Mouse (Mus musculus) limb, embryonic 14.5 days (tissue): Measurements from ENCODE around the gene Marveld2. TPM values are rescaled to one million over a fixed set of nuclear protein-coding genes. Genes with fewer than 3 reads are reported as not detected.

Source experiments
- ATAC-seq: fragments of 200-750 bp; cut with Nextera tagmentation; 2 replicates; pipeline ENCODE4 v1.8.0; 2017; ENCODE audit warnings: low read depth, moderate number of reproducible peaks, moderate TSS enrichment; ENCODE audit not compliant: low FRiP score
- DNase-seq: peaks from one replicate; pipeline ENCODE4 v3.0.0-alpha.2; 2015; ENCODE audit warnings: low spot score
- H3K27ac ChIP-seq: fragments of 300-500 bp; sonication (generic); replicated peaks from 2 replicates; pipeline ENCODE4 v1.5.1; 2014; ENCODE audit warnings: low read depth, mild to moderate bottlenecking, low read length, moderate library complexity, mixed read lengths
- H3K27me3 ChIP-seq: fragments of 300-500 bp; sonication (generic); 2 replicates; pipeline ENCODE4 v1.6.1; 2014; ENCODE audit warnings: low read length, mixed read lengths; ENCODE audit not compliant: control insufficient read depth, insufficient read depth
- H3K36me3 ChIP-seq: fragments of 300-500 bp; sonication (generic); 2 replicates; pipeline ENCODE4 v1.6.1; 2014; ENCODE audit warnings: mild to moderate bottlenecking, low read length, moderate library complexity, mixed read lengths; ENCODE audit not compliant: control insufficient read depth, insufficient read depth
- H3K4me1 ChIP-seq: fragments of 300-500 bp; sonication (generic); 2 replicates; pipeline ENCODE4 v1.6.1; 2014; ENCODE audit warnings: antibody characterized with exemption, low read length, mixed read lengths; ENCODE audit not compliant: control insufficient read depth, insufficient read depth
- H3K4me2 ChIP-seq: fragments of 300-500 bp; sonication (generic); replicated peaks from 2 replicates; pipeline ENCODE4 v1.6.1; 2014; ENCODE audit warnings: low read depth, mild to moderate bottlenecking, low read length, moderate library complexity; ENCODE audit not compliant: severe bottlenecking
- H3K4me3 ChIP-seq: fragments of 300-500 bp; sonication (generic); replicated peaks from 2 replicates; pipeline ENCODE4 v1.5.1; 2014; ENCODE audit warnings: low read length
- H3K9ac ChIP-seq: fragments of 300-500 bp; sonication (generic); 2 replicates; pipeline ENCODE4 v1.6.1; 2014; ENCODE audit warnings: mild to moderate bottlenecking, low read depth, low read length, moderate library complexity; ENCODE audit not compliant: severe bottlenecking
- H3K9me3 ChIP-seq: fragments of 300-500 bp; sonication (generic); 2 replicates; pipeline ENCODE4 v1.6.1; 2016; ENCODE audit warnings: low read length; ENCODE audit not compliant: control insufficient read depth
- POLR2A ChIP-seq: fragments of 200-500 bp; IDR thresholded peaks from 2 replicates; pipeline ENCODE4 v1.8.0; 2012; ENCODE audit warnings: inconsistent platforms, mild to moderate bottlenecking, moderate library complexity, borderline replicate concordance; ENCODE audit not compliant: insufficient read depth, insufficient read length; ENCODE audit errors: extremely low read depth
- WGBS: fragments of 180-500 bp; shearing (Covaris S2); extraction: QIAGEN DNeasy Blood & Tissue Kit; methylation state at CpG from one replicate; pipeline ENCODE4 v1.1.7; 2014; 5-methylcytosine and 5-hydroxymethylcytosine counted together
- polyA plus RNA-seq, 2 experiments: library from polyadenylated mRNA; depleted of rRNA in 1 of 2; stranded (reverse) in 1 of 2; unstranded in 1 of 2; fragments of >200 nt; fragmentation: Nextera tagmentation in 1 of 2; extraction: Ambion mirVana in 1 of 2; gene quantifications; 2 replicates each; pipeline versions ENCODE4 v1.2.1 to v1.2.3; 2012 to 2014

Marveld2 gene
- polyA plus RNA-seq, 2 experiments, result 3.9 to 5.8 TPM

DNA sequence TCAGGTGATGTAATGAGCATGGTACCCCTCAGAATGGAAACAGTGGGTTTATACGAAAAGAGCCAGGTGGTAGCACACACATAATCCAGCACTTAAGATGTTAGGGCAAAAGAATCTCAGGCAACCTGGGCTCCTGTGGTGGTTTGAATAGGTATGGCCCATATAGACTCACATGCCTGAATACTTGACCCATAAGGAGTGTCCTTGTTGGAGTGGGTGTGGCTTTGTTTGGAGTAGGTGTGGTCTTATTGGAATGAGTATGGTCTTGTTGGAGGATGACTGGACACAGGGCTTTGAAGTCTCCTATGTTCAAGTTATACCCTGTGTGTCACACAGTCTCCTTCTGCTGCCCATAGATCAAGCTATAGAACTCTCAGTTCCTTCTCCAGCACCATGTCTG is 48.4 kb downstream of the Marveld2 start:
- ATAC-seq (no peak), DNase-seq (no peak)
- no peak for TF ChIP-seq POLR2A
- no peak overlapping the region for H3K4me3 ChIP-seq
- H3K9me3 ChIP-seq, result no peaks in the 10 kb centered on the region
- H3K27ac ChIP-seq, result no peak overlapping the region
- no peak overlapping the region for H3K9ac ChIP-seq
- no peaks in the 10 kb centered on the region for H3K36me3 ChIP-seq
- H3K27me3 ChIP-seq, result no peaks in the 10 kb centered on the region
- no peak overlapping the region for H3K4me2 ChIP-seq
- H3K4me1 ChIP-seq, result no peaks in the 10 kb centered on the region
- 88% methylated on average over 1 of the region's 1 CpGs for WGBS

DNA sequence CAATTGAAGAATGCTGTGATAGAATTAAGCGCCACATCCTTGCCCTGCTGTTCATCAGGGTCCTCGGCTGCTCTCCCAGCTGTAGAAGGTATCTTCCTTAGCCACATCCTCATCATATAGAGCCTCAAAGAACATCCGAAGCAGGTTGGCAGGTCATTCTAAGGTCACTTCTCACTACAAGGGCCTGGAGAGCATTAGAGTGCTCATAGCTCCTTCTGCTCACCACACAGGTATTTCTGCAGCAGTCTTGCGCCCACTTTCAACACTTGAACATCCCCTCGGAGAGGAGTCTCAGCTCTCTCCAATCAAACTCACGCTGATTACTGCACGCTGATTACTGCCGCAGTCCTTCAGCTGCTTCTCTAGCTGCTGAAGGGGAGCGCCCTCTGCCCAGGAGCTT is 57.3 kb downstream of the Marveld2 start:
- no peak for DNase-seq
- ATAC-seq, result no peak
- no peaks in the 10 kb centered on the region for H3K4me1 ChIP-seq
- no peak overlapping the region for H3K4me2 ChIP-seq
- no peaks in the 10 kb centered on the region for H3K9me3 ChIP-seq
- H3K4me3 ChIP-seq, result no peak overlapping the region
- H3K9ac ChIP-seq, result no peak overlapping the region
- no peaks in the 10 kb centered on the region for H3K36me3 ChIP-seq
- no peak for TF ChIP-seq POLR2A
- H3K27ac ChIP-seq, result no peak overlapping the region
- no peaks in the 10 kb centered on the region for H3K27me3 ChIP-seq
- WGBS, result 72% methylated on average over 9 of the region's 9 CpGs

DNA sequence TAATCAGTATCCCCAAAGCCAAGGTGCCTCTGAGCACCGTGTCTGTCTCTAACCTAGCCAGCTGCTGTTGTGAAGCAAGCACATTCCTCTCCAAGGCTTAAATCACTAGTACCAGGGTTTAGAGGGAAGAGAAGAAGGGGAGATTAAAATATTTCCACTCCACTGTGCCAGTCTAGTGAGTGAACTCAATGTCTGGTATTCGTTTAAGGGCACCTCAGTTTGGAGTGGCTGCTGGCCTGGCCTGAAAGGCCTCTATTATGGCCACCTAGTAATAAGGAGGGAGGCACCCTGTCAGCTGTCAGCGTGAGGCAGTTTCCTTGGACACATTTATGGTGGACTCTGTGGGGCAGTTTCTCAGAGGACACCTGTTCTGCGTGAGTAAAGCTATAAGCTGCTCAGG is 59.8 kb downstream of the Marveld2 start:
- DNase-seq (no peak), ATAC-seq (no peak)
- 25% methylated on average over 4 of the region's 4 CpGs for WGBS
- TF ChIP-seq POLR2A, result no peak
- no peak overlapping the region for H3K4me2 ChIP-seq
- H3K4me1 ChIP-seq, result peaks cover 7% of the 10 kb centered on the region
- no peak overlapping the region for H3K27ac ChIP-seq
- no peaks in the 10 kb centered on the region for H3K36me3 ChIP-seq
- peaks cover 20% of the 10 kb centered on the region for H3K27me3 ChIP-seq
- no peak overlapping the region for H3K4me3 ChIP-seq
- H3K9ac ChIP-seq, result no peak overlapping the region
- H3K9me3 ChIP-seq, result no peaks in the 10 kb centered on the region

DNA sequence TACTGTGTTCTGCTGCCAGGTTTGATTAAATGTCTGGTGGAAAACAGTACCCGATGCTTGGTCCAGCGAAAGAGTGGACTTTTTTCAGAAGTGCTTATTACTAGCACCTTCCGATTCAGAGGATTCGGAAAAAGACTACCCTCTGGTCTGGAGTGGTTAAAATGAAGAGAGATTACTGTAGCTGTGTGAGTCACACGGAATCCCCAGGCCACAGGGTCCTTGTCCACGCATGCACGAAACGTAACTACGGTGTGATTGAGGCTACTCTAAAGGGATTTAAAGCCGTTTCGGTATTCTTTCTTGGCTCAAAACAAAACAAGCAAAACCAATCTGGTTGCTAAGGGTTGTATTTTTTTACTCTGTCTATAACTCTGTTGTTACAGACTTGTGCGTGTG is 63.7 kb downstream of the Marveld2 start:
- Histone ChIP-seq H3K4me2 (peak overlapping the region; percentile 100), H3K4me3 (peak overlapping the region; percentile 56), H3K4me1 (peaks cover 7% of the 10 kb centered on the region), H3K27ac (no peak overlapping the region), H3K36me3 (no peaks in the 10 kb centered on the region), H3K9me3 (no peaks in the 10 kb centered on the region), H3K9ac (peak overlapping the region; percentile 51; the same call in 1 of the 2 replicates), H3K27me3 (peaks cover 41% of the 10 kb centered on the region)
- ATAC-seq, result no peak
- DNase-seq, result no peak
- TF ChIP-seq POLR2A, result no peak
- 5% methylated on average over 12 of the region's 12 CpGs for WGBS

DNA sequence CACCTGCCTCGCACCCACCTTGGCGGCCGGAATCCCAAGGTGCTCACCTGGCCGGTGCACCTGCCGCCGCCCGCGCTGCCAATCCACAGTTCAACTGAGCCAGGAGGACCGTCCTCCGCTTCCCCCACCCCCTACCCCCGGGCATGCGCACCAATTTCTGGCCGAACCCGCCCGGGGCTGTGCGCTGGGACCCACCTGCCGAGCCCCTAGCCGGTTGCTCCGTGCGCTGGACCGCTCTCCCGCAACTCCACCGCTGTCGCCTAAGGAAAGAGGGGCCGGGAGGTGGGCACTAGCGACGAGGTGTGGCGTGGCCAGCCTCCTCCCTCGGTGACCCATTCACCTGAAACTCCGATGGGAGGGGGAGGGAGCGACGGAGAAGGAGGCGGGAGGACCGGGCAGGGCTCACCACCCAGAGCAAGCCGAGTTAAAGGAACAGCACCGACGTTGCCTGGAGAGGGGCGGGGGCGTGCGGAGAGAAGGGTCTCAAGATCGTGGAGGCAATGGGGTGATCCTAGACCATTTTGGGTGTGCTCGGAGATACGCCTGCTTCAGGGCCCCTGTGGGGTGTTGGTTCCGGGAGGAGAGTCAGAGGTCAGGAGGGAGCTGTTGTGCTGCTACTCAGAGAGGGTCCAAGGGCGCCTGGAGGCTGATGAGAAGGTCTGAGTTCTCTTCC is 64.3 kb downstream of the Marveld2 start, which contains the start of gene Ocln:
Gene Ocln, minus strand, starts transcription at position 350 of the 673 bp plus-strand sequence.
- Histone ChIP-seq H3K27me3 (peaks cover 41% of the 10 kb centered on the region), H3K9me3 (no peaks in the 10 kb centered on the region), H3K36me3 (no peaks in the 10 kb centered on the region), H3K4me3 (peak within 1 kb of the TSS; percentile 56), H3K4me2 (peak within 1 kb of the TSS; percentile 100), H3K27ac (no peak within 1 kb of the TSS), H3K9ac (peak within 1 kb of the TSS; percentile 51), H3K4me1 (peaks cover 7% of the 10 kb centered on the region)
- ATAC-seq (no peak; the same call in 1 of the 2 replicates), DNase-seq (no peak)
- WGBS, result 5% methylated on average over 40 of the region's 45 CpGs
- no peak for TF ChIP-seq POLR2A
